Mouse (Mus musculus) kidney, adult 9 months (tissue): ENCODE measurements around the gene Pheta1.

Experiments used
- DNase-seq: peaks from one replicate; pipeline ENCODE4 v3.0.0; 2022

Gene Pheta1

DNA sequence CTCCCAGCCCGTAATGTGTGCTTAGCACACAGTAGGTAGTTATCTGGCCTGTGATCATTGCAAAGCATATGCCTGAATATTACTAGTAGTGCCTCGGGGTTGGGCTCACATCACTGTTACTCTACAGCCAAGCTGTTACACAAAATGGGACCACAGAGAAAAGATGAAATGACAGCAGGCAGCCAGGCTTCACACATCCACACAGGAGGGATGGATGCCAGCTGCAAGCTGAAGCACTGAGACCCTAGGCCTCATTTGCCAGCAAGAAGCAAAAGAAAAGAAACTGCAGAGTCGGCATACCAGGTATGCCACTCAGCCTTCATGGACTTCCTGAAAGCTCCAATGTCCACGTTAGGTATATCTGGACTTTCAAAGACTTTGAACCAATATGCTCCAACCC lies 20.9 kb upstream of the Pheta1 start:
- DNase-seq = no peak

DNA sequence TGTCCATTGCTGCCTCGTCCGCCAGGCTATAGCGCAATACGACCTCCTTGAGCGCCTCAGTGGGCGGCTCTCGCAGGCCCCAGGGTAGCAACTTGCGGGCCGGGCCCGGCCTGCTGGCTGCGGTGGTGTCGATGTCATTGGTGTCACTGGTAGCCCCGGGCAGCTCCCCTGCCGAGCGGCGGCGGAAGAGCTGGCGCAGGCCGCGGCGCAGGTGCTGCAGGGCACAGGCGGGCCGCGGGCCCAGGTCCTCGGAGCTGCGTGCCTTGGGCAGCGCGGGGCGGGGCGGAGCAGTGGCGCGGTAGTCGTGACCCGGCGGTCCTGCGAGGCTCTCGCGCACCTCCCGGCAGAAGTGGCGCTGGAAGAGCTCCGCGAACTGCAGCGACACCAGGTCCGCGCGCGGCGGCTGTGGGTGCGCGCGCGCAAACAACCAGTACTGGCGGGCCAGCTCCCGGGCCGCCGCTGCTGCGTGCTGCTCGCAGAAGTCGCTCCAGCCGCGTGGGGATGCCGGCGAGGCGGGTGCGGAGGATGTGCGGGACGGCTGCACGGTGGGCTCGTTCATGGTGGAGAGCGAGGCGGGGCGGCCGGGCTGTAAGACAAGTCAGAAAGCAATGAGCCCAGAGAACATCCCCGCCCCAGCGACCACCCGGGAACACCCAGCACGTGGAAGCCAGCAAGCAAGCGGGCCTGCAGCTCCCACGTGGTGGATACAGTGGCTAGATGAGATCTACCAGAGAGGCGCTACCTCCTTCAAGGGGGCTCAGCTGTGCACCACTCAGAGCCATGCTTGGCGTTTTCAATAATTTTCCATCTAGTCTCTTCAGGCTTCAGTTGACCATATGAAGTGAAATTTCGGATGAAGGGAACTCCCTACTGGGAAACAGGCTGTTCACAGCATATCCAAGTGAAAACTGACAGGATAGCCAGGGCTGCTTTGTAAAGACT lies 20.0 kb upstream of the Pheta1 start:
- no peak for DNase-seq

- no peak for DNase-seq
Measured at GRCm38 (mm10) chr5:121831002-121831601, 17.7 kb upstream of the Pheta1 start.

DNA sequence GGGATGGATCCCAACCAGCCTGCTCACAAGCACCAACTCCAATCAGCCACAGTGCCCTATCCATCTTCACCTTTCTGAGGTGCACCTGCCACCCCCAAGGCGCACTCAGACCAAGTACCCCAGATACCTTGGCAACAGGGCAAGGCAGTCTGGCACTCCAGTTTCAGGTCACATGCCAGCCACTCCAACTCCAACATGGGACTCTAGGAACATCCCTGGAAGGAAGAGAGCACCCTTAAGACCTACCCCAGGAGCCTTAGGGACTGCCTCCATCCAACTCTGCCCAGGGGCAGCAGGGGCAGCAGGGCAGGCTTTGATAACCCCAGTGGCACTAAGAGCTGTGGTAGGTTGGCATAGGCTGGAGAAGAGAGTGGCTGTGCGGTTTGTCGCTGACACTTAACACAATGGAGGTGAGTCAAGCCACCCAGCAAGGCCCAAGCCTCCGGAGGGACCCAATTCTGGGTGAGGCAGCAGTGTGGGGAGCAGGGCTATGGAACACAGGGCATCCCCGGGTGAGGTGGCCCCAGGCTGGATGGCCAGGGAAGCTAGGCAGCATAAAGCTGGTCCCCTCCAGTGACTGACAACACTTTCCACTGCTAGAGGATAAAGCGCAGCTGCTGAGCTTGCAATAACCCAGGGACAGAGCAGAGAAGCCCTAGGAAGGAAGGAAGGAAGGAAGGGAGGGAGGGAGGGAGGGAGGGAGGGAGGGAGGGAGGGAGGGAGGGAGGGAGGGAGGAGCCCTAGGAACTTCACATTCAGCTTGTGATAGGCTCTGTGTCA lies 16.2 kb upstream of the Pheta1 start:
- DNase-seq = no peak

- no peak for DNase-seq
Measured at GRCm38 (mm10) chr5:121833159-121833558, 15.6 kb upstream of the Pheta1 start.

DNA sequence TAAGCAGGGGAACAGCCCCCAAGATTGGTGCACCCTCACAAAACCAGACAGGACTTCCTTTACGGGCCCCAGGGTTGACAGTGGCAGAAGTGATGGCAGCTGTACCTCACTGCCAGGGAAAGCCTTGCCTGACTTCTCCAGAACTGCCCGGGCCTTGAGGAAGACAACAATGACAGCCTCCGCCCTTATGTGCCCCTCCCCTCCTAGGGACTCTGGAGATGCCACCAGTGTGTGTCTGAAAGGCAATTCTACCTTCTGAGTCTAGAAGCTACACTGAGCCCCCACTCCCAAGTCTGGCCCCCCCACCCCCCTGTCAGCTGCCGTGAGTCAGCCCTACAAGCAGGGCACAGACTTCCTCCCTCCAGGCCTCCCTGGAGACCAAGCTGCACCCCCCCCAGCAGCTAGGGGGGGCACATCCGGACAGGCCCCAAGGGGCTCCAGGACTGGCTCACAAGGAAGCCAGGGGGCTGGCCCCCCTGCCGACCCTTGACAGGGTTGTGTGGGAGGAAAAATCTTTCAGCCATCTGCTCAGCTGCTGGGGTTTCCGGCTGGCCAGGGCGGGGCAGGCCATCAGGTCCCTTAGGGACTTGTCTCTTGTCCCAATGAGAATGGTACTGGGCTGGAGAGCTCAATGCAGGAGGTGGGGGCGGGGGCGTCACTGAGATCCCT lies 15.1 kb upstream of the Pheta1 start:
- DNase-seq = peak; percentile 88

DNA sequence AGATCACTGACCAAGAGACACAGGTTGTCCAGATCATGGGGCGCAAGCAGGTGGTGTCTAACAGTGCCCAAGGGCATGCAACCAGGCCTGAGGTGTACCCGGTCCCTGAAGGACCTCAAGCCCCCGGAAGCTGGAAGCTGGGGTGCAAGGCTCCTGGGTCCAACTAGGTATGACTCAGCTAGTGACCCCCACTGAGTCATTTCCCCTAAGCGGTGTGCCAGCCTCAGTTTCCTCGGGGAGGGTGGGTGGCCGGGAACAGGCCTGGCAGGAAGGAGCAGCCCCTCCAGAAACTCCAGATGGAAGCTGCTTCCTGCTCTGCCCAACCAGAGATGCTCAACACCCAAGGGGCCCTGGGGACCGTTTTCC lies 14.6 kb upstream of the Pheta1 start:
- no peak for DNase-seq

DNA sequence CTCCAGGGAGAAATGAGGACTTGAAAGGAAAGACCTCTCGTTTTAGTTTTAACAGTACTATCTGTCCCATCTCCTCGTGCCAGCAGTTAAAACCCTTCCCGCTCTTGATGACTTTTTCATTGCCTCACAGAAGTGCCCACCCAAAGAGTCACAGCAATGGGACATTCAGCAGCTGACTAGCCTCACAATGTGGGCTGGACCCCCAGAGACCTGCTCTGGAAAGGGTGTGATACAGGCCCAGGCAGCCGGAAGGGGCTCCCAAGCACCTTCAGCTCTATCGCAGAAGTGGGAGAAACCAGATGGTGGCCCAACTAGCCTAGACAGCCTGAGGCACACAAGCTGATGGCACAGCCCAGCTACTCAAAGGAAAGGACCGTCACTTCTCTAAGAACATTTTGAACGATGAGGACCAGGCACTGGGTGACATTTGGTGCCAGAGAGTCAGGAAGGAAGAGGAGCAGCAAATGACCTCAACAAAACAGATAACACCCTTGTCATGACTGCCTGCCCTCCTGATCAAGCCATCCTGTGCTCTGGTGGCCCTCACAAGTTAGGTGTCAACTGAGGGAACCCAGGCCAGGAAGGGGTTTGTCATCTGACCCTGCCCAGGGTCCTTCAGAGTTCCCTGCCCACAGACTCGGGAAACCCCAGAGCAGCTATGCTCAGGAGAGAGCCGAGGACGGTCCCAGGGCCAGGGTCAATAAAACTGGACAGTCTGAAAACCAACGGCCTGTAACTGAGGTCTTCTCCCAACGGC lies 13.6 kb upstream of the Pheta1 start:
- no peak for DNase-seq

DNA sequence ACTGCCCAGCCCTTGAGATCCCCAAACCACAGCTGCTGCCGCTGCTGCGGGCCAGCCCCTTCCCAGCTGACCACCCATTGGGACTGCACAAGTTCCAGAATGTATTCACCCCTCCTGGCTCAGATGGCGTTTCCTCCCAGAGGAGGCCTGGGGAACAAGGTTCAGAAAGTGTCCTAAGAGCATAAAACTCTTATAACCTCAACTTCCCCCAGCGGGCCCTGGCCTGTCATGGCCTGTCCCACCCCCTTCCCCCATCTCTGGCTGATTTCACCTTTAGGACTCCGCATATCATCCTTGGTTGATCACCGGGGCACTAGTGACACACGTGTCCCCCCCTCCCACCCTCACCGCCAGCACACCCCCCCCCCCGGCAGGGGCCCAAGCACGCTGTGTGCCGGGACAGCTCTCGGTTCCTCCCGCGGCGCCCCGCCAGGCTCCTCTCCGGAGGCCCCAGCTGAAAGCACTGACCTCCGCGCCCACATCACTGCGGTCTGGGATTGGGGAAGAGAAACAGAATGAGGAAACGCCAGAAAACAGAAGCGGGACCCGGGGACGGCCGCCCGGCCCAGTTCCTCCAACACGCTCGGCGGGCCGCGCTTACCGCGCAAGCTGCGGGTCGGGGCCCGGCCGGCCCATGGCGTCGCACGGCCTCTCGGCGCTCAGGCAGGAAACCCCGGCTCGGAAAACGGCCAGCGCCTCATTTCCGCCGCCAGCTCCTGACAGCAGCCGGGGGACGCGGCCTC lies 12.7 kb upstream of the Pheta1 start:
- DNase-seq = no peak

DNA sequence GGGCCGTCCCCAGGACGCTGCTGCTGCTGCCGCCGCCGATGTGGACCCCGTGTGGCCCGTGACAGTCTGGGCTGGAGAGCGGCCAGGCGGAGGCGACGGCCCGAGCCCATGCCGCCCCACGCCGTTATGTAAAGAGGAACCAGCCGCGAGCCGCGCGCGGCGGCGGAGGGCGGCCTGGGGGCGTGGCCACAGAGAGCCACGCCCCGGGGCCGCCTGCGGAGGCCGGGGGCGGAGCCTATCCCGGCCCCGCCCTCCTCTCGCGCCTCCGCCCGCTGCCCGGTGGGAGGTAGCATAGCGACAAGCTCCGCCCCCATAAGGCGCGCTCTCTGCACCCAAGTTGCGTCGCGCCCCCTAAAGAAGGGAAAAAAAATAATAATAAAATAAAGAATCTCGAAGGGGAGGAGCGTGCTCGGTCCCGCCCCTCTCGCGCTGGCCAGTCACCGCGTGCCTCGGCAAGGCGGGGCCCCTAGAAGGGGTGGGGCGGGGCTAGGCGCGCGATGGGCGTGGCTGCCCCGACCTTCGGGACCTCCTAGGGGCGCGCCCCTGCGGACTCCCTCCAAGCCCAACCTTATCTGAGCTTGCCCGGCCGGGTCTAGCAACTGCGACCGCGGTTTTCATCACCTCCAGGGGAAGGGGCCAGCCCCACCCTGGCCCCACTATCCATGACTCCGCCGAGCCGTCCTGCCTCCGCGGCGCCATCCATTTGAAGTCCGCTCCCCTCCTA lies 11.9 kb upstream of the Pheta1 start:
- DNase-seq = peak; percentile 96

- DNase-seq = peak; percentile 47
Measured at GRCm38 (mm10) chr5:121837441-121838340, 11.1 kb upstream of the Pheta1 start, which contains the start of gene Sh2b3. Gene Sh2b3 (minus strand): TSS chr5:121837646.

DNA sequence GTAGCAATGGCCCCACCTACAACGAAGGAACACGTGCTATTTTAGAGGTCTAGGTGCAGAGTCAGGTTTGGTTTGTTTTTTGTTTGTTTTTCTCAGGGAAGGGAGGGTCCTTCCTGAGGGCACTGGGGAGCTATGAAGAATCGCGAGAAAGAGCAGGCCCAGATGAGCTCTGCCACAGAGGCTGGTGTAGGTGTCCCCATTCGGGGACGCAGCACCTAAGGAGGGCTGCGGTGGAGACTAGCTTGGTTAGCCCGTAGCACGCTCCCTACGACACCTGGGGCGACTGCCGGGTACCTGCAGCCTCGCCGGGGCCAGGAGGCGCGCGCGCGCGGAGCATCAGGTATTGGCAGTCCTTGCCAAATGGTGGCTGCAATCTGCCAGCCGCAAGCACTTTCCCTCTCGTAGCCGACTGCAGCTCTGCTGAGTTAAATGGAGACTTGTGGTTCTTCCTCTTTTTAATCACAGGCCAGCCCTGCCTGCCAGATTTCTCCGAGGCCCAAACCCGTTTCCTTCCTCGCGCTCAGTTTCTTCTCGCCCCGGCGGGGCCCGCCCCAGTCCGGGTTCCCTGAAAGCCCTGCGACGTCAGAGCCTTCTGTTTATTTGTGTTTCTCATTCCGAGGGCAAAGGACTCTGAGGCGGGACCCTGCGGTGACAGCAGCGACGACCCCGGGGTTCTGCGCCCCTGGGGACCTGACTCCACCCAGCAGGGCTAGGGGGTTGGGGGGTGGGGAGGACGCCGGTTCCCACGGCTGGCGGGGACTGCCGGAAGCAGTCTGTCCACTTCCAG lies 10.2 kb upstream of the Pheta1 start:
- DNase-seq = peak; percentile 80

GRCm38 (mm10) chr5:121839128-121839473 lies 9.7 kb upstream of the Pheta1 start:
- no peak for DNase-seq

- no peak for DNase-seq
Measured at GRCm38 (mm10) chr5:121841516-121841915, 7.3 kb upstream of the Pheta1 start.

DNA sequence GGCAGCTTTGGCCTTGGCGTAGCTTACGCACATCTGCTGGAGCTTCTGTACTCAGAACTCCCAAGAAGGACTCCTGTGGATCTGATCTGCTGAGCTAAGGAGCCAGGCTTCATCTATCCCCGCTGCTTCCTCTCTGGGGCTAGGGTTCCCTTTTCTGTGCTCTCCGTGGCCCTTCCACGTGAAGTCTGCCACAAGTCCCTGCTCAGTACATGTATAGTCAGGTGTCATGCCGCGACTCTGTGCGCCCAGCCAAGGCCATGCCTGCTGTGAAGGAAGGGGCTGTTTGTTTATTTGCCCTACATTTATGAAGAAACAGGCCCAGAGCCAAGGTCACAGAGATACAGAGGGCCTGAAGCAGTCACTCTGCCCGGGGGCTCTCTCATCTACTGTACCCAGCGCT lies 6.8 kb upstream of the Pheta1 start:
- DNase-seq = no peak

GRCm38 (mm10) chr5:121842665-121843118 lies 6.1 kb upstream of the Pheta1 start:
- DNase-seq = peak; percentile 81

- DNase-seq = no peak
Measured at GRCm38 (mm10) chr5:121843138-121843905, 5.5 kb upstream of the Pheta1 start.

DNA sequence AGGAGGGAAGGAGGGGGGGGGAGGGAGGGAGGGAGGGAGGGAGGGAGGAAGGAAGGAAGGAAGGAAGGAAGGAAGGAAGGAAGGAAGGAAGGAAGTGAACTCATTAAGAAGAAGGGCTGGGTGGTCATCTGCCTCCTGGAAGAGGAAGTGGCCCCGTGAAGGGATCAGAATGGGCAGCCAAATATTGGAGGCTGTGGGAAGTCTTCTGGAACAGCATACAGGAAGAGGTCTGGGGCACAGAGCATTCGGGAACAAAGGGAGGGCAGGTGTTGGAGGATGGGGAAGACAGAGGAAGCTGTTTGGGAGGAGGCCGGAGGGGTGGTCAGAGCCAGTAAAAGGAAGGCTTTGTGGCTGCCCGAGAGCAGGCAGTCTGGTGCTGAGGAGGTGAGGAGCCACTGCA lies 3.4 kb upstream of the Pheta1 start:
- no peak for DNase-seq
